Mouse (Mus musculus): Measurements from ENCODE around the gene Gm5089.

DNA sequence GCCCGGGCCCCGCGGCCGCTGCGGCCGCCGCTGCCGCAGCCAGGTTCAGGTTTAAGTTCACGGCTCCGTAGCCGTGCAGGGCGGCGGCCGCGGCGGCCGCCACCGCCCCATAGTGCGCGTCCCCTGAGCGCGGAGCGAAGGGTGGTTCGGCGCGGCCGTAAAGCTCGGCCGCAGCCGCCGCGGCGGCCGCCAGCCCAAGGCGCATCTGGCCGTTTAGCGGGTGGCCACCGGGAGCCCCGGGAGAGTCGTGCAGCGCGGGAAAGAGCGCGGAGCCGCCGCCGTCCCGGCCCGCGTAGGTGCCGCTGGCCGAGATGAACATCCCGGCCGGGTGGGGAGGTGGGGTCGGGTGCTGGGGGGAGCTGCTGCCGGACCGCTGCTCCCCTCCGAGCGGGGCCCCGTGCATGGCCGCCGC, 13.4 kb upstream of the Gm5089 start:
- no peak for TF ChIP-seq CTCF (IDR thresholded peaks at IDR 0.05; ENCODE audit: borderline replicate concordance, control insufficient read depth, extremely low read depth, insufficient read depth, low read length, poor library complexity)
- no peak for TF ChIP-seq POLR2A (IDR thresholded peaks at IDR 0.05; ENCODE audit: control insufficient read depth, extremely low read depth, insufficient read depth, low read length, poor library complexity)
